8 mouse cellular contexts compared by ENCODE assay signal in the genomic region with DNA sequence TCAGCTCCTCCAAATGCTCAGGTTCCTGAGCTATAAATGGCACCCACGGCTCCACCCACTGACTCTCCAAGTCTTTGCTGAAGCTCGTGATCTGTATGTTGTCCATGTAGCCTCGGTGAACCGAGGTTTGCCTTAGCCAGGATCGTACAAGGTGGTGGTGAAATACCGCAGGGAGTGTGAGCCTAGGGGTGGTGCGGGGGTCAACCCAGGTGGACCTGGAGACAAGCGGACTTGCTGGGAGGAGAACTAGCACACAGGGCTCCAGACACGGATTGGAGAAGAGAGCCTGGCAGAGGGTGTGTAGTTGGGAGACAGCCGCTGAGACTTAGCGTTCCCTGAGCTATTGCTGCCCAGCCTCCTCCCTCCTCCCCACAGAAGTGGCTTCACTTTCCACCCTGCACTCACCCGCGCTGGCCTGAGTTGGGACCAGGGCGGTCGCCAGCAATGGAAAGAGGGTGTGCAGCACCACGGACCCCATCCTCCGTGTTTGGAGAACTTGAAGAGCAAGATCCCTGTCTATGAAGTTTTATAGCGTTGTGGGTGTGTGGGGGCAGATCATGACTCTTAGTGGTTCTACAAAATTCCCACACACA. TPM values are rescaled to one million over a fixed set of nuclear protein-coding genes. Genes with fewer than 3 reads are reported as not detected.
DNase-seq lines count a peak whose midpoint lies in the region; ATAC-seq and TF ChIP-seq lines count a peak whose summit lies in the region.

A gene (minus strand): TSS at position 17 of the 593 bp plus-strand sequence.

- H3K27ac ChIP-seq in midbrain, embryonic 12.5 days (replicated peaks) = no peak within 1 kb of the TSS
- H3K27ac ChIP-seq in midbrain, postnatal 0 days (ENCODE audit: low read depth, low read length) = no peak within 1 kb of the TSS
- no peak within 1 kb of the TSS for H3K27ac ChIP-seq in intestine, postnatal 0 days (ENCODE audit: low read depth, low read length)
- H3K27ac ChIP-seq in neural tube, embryonic 15.5 days (replicated peaks) = no peak within 1 kb of the TSS

- no peak within 1 kb of the TSS for H3K4me3 ChIP-seq in midbrain, embryonic 12.5 days
- no peak within 1 kb of the TSS for H3K4me3 ChIP-seq in midbrain, postnatal 0 days (ENCODE audit: low read depth, low read length)
- H3K4me3 ChIP-seq in intestine, postnatal 0 days (ENCODE audit: low read depth, low read length) = peak within 1 kb of the TSS; percentile 23
- no peak within 1 kb of the TSS for H3K4me3 ChIP-seq in neural tube, embryonic 15.5 days (replicated peaks)

- 0 out of 2 replicates have a peak, but pooled peaks have one; percentile 30 for ATAC-seq in midbrain, embryonic 12.5 days (ENCODE audit: low FRiP score, low read depth)
- ATAC-seq in midbrain, postnatal 0 days (ENCODE audit: low FRiP score) = no peak
- peak; percentile 43; the same call in 1 of the 2 replicates for ATAC-seq in intestine, postnatal 0 days
- no peak for ATAC-seq in neural tube, embryonic 15.5 days (ENCODE audit: low FRiP score)

- peaks cover 35% of the 10 kb centered on the region; the same call in 1 of the 2 replicates for H3K27me3 ChIP-seq in midbrain, embryonic 12.5 days
- no peaks in the 10 kb centered on the region for H3K27me3 ChIP-seq in midbrain, postnatal 0 days (ENCODE audit: insufficient read depth, low read length)
- no peaks in the 10 kb centered on the region for H3K27me3 ChIP-seq in intestine, postnatal 0 days (replicated peaks; ENCODE audit: control insufficient read depth, insufficient read depth, low read length)
- no peaks in the 10 kb centered on the region for H3K27me3 ChIP-seq in neural tube, embryonic 15.5 days (replicated peaks)

- peak; percentile 13 for DNase-seq in adrenal gland, postnatal 14 days
- DNase-seq in adrenal gland, postnatal 4 days (ENCODE audit: low spot score in 2 of 2) = no peak
- DNase-seq in midbrain, postnatal 0 days (ENCODE audit: low spot score) = no peak
- DNase-seq in testis, postnatal 10 days (ENCODE audit: low spot score) = no peak
- no peak for DNase-seq in cerebellum, adult 11-12 months

- H3K36me3 ChIP-seq in midbrain, embryonic 12.5 days = no peaks in the 10 kb centered on the region
- no peaks in the 10 kb centered on the region for H3K36me3 ChIP-seq in midbrain, postnatal 0 days (ENCODE audit: insufficient read depth, low read length)
- no peaks in the 10 kb centered on the region for H3K36me3 ChIP-seq in intestine, postnatal 0 days (ENCODE audit: control insufficient read depth, insufficient read depth)
- no peaks in the 10 kb centered on the region for H3K36me3 ChIP-seq in neural tube, embryonic 15.5 days

- H3K4me1 ChIP-seq in midbrain, embryonic 12.5 days = peaks cover 7% of the 10 kb centered on the region; the same call in 1 of the 2 replicates
- no peaks in the 10 kb centered on the region for H3K4me1 ChIP-seq in midbrain, postnatal 0 days (ENCODE audit: insufficient read depth, low read length)
- no peaks in the 10 kb centered on the region for H3K4me1 ChIP-seq in intestine, postnatal 0 days (replicated peaks; ENCODE audit: control insufficient read depth, insufficient read depth, low read length)
- H3K4me1 ChIP-seq in neural tube, embryonic 15.5 days = no peaks in the 10 kb centered on the region

- H3K4me2 ChIP-seq in midbrain, embryonic 12.5 days (replicated peaks) = peak within 1 kb of the TSS; percentile 15; the same call in 1 of the 2 replicates
- no peak within 1 kb of the TSS for H3K4me2 ChIP-seq in midbrain, postnatal 0 days (ENCODE audit: low read depth, low read length, poor library complexity, severe bottlenecking)
- peak within 1 kb of the TSS; percentile 61 for H3K4me2 ChIP-seq in intestine, postnatal 0 days (replicated peaks; ENCODE audit: low read depth)
- peak within 1 kb of the TSS; percentile 28 for H3K4me2 ChIP-seq in neural tube, embryonic 15.5 days

- no peak for TF ChIP-seq CTCF in midbrain, postnatal 0 days (IDR thresholded peaks at IDR 0.05)
- no peak for TF ChIP-seq CTCF in intestine, postnatal 0 days (IDR thresholded peaks at IDR 0.05; ENCODE audit: low read depth)

- no peak within 1 kb of the TSS for H3K9ac ChIP-seq in midbrain, embryonic 12.5 days (replicated peaks)
- H3K9ac ChIP-seq in midbrain, postnatal 0 days (replicated peaks; ENCODE audit: low read length, poor library complexity, severe bottlenecking) = no peak within 1 kb of the TSS
- H3K9ac ChIP-seq in intestine, postnatal 0 days (ENCODE audit: low read depth, low read length) = no peak within 1 kb of the TSS
- no peak within 1 kb of the TSS for H3K9ac ChIP-seq in neural tube, embryonic 15.5 days (replicated peaks)

- no peaks in the 10 kb centered on the region for H3K9me3 ChIP-seq in midbrain, embryonic 12.5 days
- no peaks in the 10 kb centered on the region for H3K9me3 ChIP-seq in midbrain, postnatal 0 days (ENCODE audit: low read length)
- no peaks in the 10 kb centered on the region for H3K9me3 ChIP-seq in intestine, postnatal 0 days (ENCODE audit: control insufficient read depth)
- H3K9me3 ChIP-seq in neural tube, embryonic 15.5 days (replicated peaks) = no peaks in the 10 kb centered on the region

- WGBS in midbrain, embryonic 12.5 days = 13% methylated on average over 18 of the region's 18 CpGs
- 16% methylated on average over 18 of the region's 18 CpGs for WGBS in midbrain, postnatal 0 days
- WGBS in intestine, postnatal 0 days = 8% methylated on average over 18 of the region's 18 CpGs
- WGBS in neural tube, embryonic 15.5 days = 18% methylated on average over 18 of the region's 18 CpGs

RNA-seq across cellular contexts. Expression of the gene that starts here (rescaled TPM):
- not detected in 2 replicates for total RNA-seq in adrenal gland, postnatal 14 days (2021)
- not detected for total RNA-seq in adrenal gland, postnatal 4 days (2021)
- 0.28 and 0.37 TPM in 2 replicates for polyA plus RNA-seq in midbrain, embryonic 12.5 days (2016; fragmentation: Nextera tagmentation; extraction: Ambion mirVana)
- not detected in 2 replicates for total RNA-seq in midbrain, postnatal 0 days (2014; rRNA removed)
- polyA plus RNA-seq in midbrain, postnatal 0 days (2015; fragmentation: Nextera tagmentation; extraction: Ambion mirVana) = 0.39 and 0.52 TPM in 2 replicates
- polyA plus RNA-seq in intestine, postnatal 0 days (2015; fragmentation: Nextera tagmentation; extraction: Ambion mirVana) = not detected in 2 replicates
- 0.27 TPM in 1 of 2 replicates, not detected in the other for polyA plus RNA-seq in neural tube, embryonic 15.5 days (2015; fragmentation: Nextera tagmentation; extraction: Ambion mirVana)

Comparison
In these comparisons a context has a peak if more than half of its experiments do, and no peak if none do; other contexts are left out.
1. Peak in DNase-seq in adrenal gland, postnatal 14 days; RNA of the gene not detected or under 1 TPM.
2. Peak in ATAC-seq and H3K4me2 ChIP-seq in midbrain, embryonic 12.5 days; RNA of the gene not detected or under 1 TPM.
3. Peak in ATAC-seq, H3K4me3 ChIP-seq and H3K4me2 ChIP-seq in intestine, postnatal 0 days; RNA of the gene not detected or under 1 TPM.